Mouse (Mus musculus): ENCODE data around the gene Itm2c.

DNA sequence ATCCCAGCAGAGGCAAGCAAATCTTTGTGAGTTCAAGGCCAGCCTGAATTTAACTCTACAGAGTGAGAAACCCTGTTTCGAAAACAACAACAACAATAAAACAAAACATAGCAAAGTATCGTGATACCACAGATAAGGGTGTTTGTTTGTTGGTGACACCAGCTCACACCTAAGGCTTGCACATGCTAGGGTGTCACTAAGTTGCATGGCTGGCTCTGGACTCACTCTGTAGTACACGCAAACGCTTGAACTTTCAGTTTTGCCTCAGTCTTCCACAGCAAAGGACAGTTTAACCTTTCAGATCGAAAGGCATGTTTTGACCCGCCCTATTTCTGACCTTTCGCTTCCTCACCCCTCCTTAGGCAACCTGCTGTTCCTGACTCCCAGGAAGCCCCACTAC, 6.9 kb upstream of the Itm2c start:
- no peak for TF ChIP-seq CTCF (IDR thresholded peaks at IDR 0.05; ENCODE audit: low read depth)
- TF ChIP-seq EP300 (IDR thresholded peaks at IDR 0.05; ENCODE audit: low read depth), result no peak

Measured in liver, embryonic 14.5 days (tissue).